Mouse (Mus musculus) kidney, adult 2 months (tissue): ENCODE data around the gene B3gat3.

Experiments used
- CTCF ChIP-seq: fragments of 200-500 bp; conservative IDR thresholded peaks from 2 replicates; pipeline ENCODE4 v1.5.1; 2011; ENCODE audit warnings: low read depth, mild to moderate bottlenecking, control low read depth, low read length, moderate library complexity, mixed read lengths; ENCODE audit not compliant: insufficient read depth, insufficient read length
- POLR2A ChIP-seq: fragments of 200-500 bp; IDR thresholded peaks from one replicate; pipeline ENCODE4 v1.6.1; 2011; ENCODE audit warnings: low read depth, low read length, control low read depth

GRCm38 (mm10) chr19:8953135-8954039, 33.2 kb downstream of the B3gat3 start, which contains the start of gene Tut1:
- TF ChIP-seq CTCF (no peak), POLR2A (peak; percentile 51)
